Mouse (Mus musculus) adipose tissue, adult 10 weeks (tissue): ENCODE data around the gene Gm8660. TPM values are rescaled to one million over a fixed set of nuclear protein-coding genes. Genes with fewer than 3 reads are reported as not detected.

ENCODE experiments used
- polyA plus RNA-seq: library from polyadenylated mRNA; stranded (reverse); fragments of 350-450 nt; fragmentation: Illumina TruSeq; extraction: RNeasy Lipid Tissue Mini Kit (QIAGEN cat#74804); gene quantifications from one replicate; pipeline ENCODE4 v1.2.3, GENCODE M21; 2014; ENCODE audit warnings: low read depth, low replicate concordance

Gm8660 gene
- not detected for polyA plus RNA-seq

GRCm38 (mm10) chr7:22370939-22371338, at the start of gene Gm8660:
Gene Gm8660 (minus strand): TSS chr7:22371039.

GRCm38 (mm10) chr7:22413283-22413682, 42.4 kb upstream of the Gm8660 start, which contains the start of gene Vmn1r148:
Gene Vmn1r148 (plus strand): TSS chr7:22413583.

GRCm38 (mm10) chr7:22329617-22330016, 41.2 kb downstream of the Gm8660 start, which contains the start of gene Gm4187:
Gene Gm4187 (minus strand): TSS chr7:22329717.

Other genes with a start within 250 kb of the Gm8660 start
- not detected for gene Gm10666, start 236.3 kb downstream of the Gm8660 start, polyA plus RNA-seq
- not detected for gene Vmn1r142, start 207.0 kb downstream of the Gm8660 start, polyA plus RNA-seq
- not detected for gene Vmn1r143, start 181.7 kb downstream of the Gm8660 start, polyA plus RNA-seq
- not detected for gene Gm8653, start 169.8 kb downstream of the Gm8660 start, polyA plus RNA-seq
- gene Gm8453, start 141.6 kb downstream of the Gm8660 start, polyA plus RNA-seq: not detected
- not detected for gene Gm4187, start 41.3 kb downstream of the Gm8660 start, polyA plus RNA-seq
- not detected for gene Vmn1r148, start 42.5 kb upstream of the Gm8660 start, polyA plus RNA-seq
- gene Vmn1r149, start 67.2 kb upstream of the Gm8660 start, polyA plus RNA-seq: not detected
- not detected for gene Gm10665, start 93.0 kb upstream of the Gm8660 start, polyA plus RNA-seq
- gene Vmn1r151, start 128.6 kb upstream of the Gm8660 start, polyA plus RNA-seq: not detected
- gene Vmn1r152, start 151.9 kb upstream of the Gm8660 start, polyA plus RNA-seq: not detected
- not detected for gene Gm8677, start 163.8 kb upstream of the Gm8660 start, polyA plus RNA-seq
- not detected for gene Gm4201, start 194.3 kb upstream of the Gm8660 start, polyA plus RNA-seq
- gene Gm4565, start 217.1 kb upstream of the Gm8660 start, polyA plus RNA-seq: not detected